Mouse (Mus musculus) small intestine, adult 2 months (tissue): ENCODE results near the gene P4ha2. TPM values are rescaled to one million over a fixed set of nuclear protein-coding genes. Genes with fewer than 3 reads are reported as not detected.

ENCODE experiments used
- H3K27ac ChIP-seq: fragments of 200-500 bp; 2 replicates; pipeline ENCODE4 v1.5.1; 2012; ENCODE audit warnings: low read depth, low read length, control low read depth, inconsistent platforms; ENCODE audit not compliant: insufficient read depth
- H3K27me3 ChIP-seq: fragments of 200-500 bp; 2 replicates; pipeline ENCODE4 v1.6.1; 2012; ENCODE audit warnings: mild to moderate bottlenecking, moderate library complexity, low read length, inconsistent platforms; ENCODE audit not compliant: control insufficient read depth, insufficient read depth
- H3K36me3 ChIP-seq: fragments of 200-500 bp; 2 replicates; pipeline ENCODE4 v1.6.1; 2012; ENCODE audit warnings: mild to moderate bottlenecking, low read length, control low read depth, inconsistent platforms; ENCODE audit not compliant: control insufficient read depth, insufficient read depth
- H3K4me1 ChIP-seq: fragments of 200-500 bp; 2 replicates; pipeline ENCODE4 v1.6.1; 2012; ENCODE audit warnings: low read length, inconsistent platforms, mixed read lengths; ENCODE audit not compliant: control insufficient read depth, insufficient read depth, insufficient read length
- H3K4me3 ChIP-seq: fragments of 200-500 bp; 2 replicates; pipeline ENCODE4 v1.5.1; 2012; ENCODE audit warnings: low read depth, mild to moderate bottlenecking, control low read depth, inconsistent platforms, low read length, moderate library complexity
- CTCF ChIP-seq: fragments of 200-500 bp; IDR thresholded peaks from 2 replicates; pipeline ENCODE4 v1.5.1; 2012; ENCODE audit warnings: low read depth, mild to moderate bottlenecking, control low read depth, inconsistent platforms, low read length, moderate library complexity, mixed read lengths; ENCODE audit not compliant: insufficient replicate concordance, insufficient read length; ENCODE audit errors: extremely low read depth
- POLR2A ChIP-seq: fragments of 200-500 bp; IDR thresholded peaks from 2 replicates; pipeline ENCODE4 v1.6.1; 2012; ENCODE audit warnings: low read depth, mild to moderate bottlenecking, control low read depth, inconsistent platforms, low read length, moderate library complexity
- WGBS: fragments of 180-500 bp; shearing (Covaris S2); methylation state at CpG from one replicate; pipeline ENCODE4 v1.1.7; 2018; 5-methylcytosine and 5-hydroxymethylcytosine counted together
- polyA plus RNA-seq: library from polyadenylated mRNA; depleted of rRNA; stranded (reverse); fragments of >200 nt; gene quantifications from 2 replicates; pipeline ENCODE4 v1.2.3, GENCODE M21; 2012; rRNA removed

P4ha2 gene
- polyA plus RNA-seq, 1 experiment = 1.5 TPM

- Histone ChIP-seq H3K36me3 (no peaks in the 10 kb centered on the region), H3K27ac (no peak overlapping the region), H3K27me3 (no peaks in the 10 kb centered on the region), H3K4me1 (no peaks in the 10 kb centered on the region), H3K4me3 (no peak overlapping the region)
- WGBS = 53% methylated on average over 2 of the region's 2 CpGs
- TF ChIP-seq CTCF = no peak
- no peak for TF ChIP-seq POLR2A
These were observed 71.3 kb downstream of the P4ha2 start for GRCm38 (mm10) chr11:54171175-54171574.

DNA sequence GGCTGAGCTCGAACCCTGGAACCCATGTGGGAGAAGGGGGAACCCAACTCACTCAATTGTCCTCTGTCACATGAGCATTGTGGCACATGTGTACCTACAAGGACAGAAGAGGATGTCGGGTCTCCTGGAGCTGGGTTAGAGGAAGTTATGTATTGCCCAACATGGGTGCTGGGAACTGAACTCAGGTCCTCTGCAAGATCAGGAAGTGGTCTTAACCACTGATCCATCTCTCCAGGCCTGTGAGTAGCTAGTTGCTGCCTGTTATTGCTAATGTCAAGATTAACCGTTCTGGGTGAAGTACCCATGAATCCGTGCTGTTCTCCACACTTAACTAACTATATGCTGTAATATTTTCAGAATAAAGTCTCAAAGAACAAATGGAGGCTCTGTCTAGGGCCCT, 74.3 kb downstream of the P4ha2 start:
- no peak overlapping the region for H3K27ac ChIP-seq
- 87% methylated on average over 4 of the region's 4 CpGs for WGBS

DNA sequence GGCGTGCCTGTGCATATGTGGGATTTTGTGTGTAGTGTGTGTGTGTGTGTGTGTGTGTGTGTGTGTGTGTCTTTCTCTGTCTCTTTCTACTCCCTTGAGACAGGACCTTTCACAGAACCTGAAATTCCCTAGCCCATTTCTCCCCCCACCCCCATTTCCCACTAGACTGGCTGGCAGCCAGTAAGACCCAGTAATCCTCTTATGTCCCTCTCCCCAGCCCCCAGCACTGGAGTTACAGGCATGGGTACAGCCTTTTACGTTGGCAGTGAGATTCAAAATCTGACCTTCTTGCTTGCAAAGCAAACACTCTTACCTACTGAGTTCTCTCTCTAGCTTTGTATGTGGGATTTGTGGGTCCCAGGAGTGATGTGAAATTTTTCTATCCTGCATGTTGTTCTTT, 75.0 kb downstream of the P4ha2 start:
- TF ChIP-seq CTCF (no peak), POLR2A (no peak)
- Histone ChIP-seq H3K4me1 (no peaks in the 10 kb centered on the region), H3K27ac (no peak overlapping the region), H3K27me3 (no peaks in the 10 kb centered on the region), H3K36me3 (no peaks in the 10 kb centered on the region), H3K4me3 (no peak overlapping the region)
- WGBS = 66% methylated on average over 2 of the region's 2 CpGs

More for the DNA sequence above, 74.3 kb downstream of the P4ha2 start:
- H3K4me3 ChIP-seq = no peak overlapping the region
- H3K27me3 ChIP-seq = no peaks in the 10 kb centered on the region
- TF ChIP-seq POLR2A (no peak), CTCF (no peak)
- H3K4me1 ChIP-seq = no peaks in the 10 kb centered on the region
- H3K36me3 ChIP-seq = no peaks in the 10 kb centered on the region

Other genes with a start within 250 kb of the P4ha2 start
- 5.8 and 12.4 TPM in 2 replicates for gene Gm12216, start 240.8 kb upstream of the P4ha2 start, polyA plus RNA-seq
- 22.1 and 44.2 TPM in 2 replicates for gene Slc22a5, start 208.4 kb upstream of the P4ha2 start, polyA plus RNA-seq
- gene Slc22a21, start 119.8 kb upstream of the P4ha2 start, polyA plus RNA-seq = 3.6 and 7.6 TPM in 2 replicates
- gene Slc22a4, start 72.0 kb upstream of the P4ha2 start, polyA plus RNA-seq = 6.3 and 18.9 TPM in 2 replicates
- 15.6 and 16.6 TPM in 2 replicates for gene Pdlim4, start 31.1 kb upstream of the P4ha2 start, polyA plus RNA-seq
- gene Csf2, start 149.6 kb downstream of the P4ha2 start, polyA plus RNA-seq = 0.13 and 0.22 TPM in 2 replicates
- gene Il3, start 167.2 kb downstream of the P4ha2 start, polyA plus RNA-seq = not detected in 2 replicates
- gene Acsl6, start 203.7 kb downstream of the P4ha2 start, polyA plus RNA-seq = 0.42 and 0.81 TPM in 2 replicates